8 mouse cellular contexts compared by ENCODE assay signal in the genomic region with DNA sequence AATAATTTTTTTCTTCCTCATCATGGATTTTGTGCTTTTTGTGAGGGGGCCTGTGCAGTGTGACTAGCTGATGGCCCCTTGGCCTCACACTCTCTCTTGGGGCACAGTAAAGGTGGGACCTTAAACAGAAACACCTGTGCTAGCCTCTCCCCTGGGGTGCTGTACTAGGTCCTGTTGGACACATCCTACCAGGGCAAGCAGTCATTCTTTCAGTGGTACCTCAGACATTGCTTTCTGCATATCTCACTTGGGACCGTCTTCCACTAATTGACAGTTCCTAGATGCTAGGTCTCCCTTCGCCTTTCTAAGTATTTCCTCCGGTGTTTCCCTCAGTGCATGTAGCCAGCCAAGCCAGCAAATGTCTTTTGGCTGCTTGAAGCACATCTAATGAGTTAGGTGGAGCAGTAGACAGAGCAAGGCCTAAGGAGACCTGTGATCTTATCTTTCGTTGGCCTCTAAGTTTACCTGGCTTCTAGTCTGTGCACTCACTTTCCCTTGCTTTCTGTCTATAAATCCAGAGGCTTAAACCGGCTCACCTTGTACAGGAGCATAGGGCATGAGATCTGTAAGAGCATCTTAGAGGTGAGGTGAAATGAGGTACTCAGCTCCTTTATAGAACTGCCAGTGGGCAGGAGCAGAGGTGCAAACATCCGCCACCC. TPM values are rescaled to one million over a fixed set of nuclear protein-coding genes. Genes with fewer than 3 reads are reported as not detected.
A peak's percentile ranks its signal among the peaks of the same experiment; 100 is the strongest.
DNase-seq lines count a peak whose midpoint lies in the region; ATAC-seq and TF ChIP-seq lines count a peak whose summit lies in the region.

No protein-coding gene starts in this region.

- H3K27ac ChIP-seq in heart, embryonic 12.5 days (ENCODE audit: poor library complexity, severe bottlenecking) = no peak overlapping the region
- peak overlapping the region; percentile 8; the same call in 1 of the 2 replicates for H3K27ac ChIP-seq in spleen, adult 2 months (ENCODE audit: insufficient read depth, low read length)
- no peak overlapping the region for H3K27ac ChIP-seq in hindbrain, embryonic 16.5 days (ENCODE audit: low read depth, low read length)
- peak overlapping the region; percentile 85 for H3K27ac ChIP-seq in small intestine, adult 2 months (ENCODE audit: insufficient read depth, low read depth, low read length)

- H3K4me3 ChIP-seq in heart, embryonic 12.5 days = peak overlapping the region; percentile 67; the same call in 1 of the 2 replicates
- H3K4me3 ChIP-seq in spleen, adult 2 months (ENCODE audit: extremely low read depth, insufficient read depth, insufficient read length) = no peak overlapping the region
- H3K4me3 ChIP-seq in hindbrain, embryonic 16.5 days (ENCODE audit: low read length) = no peak overlapping the region
- H3K4me3 ChIP-seq in small intestine, adult 2 months (ENCODE audit: low read depth, low read length) = peak overlapping the region; percentile 46

- no peak for TF ChIP-seq POLR2A in spleen, adult 2 months (IDR thresholded peaks at IDR 0.05; ENCODE audit: low read depth, low read length)
- no peak for TF ChIP-seq POLR2A in small intestine, adult 2 months (IDR thresholded peaks at IDR 0.05; ENCODE audit: low read depth, low read length)

- 84% methylated on average over 6 of the region's 6 CpGs for WGBS in heart, embryonic 12.5 days
- WGBS in spleen, adult 2 months = 83% methylated on average over 6 of the region's 6 CpGs
- 96% methylated on average over 6 of the region's 6 CpGs for WGBS in hindbrain, embryonic 16.5 days
- 56% methylated on average over 6 of the region's 6 CpGs for WGBS in small intestine, adult 2 months

- DNase-seq in heart, adult 8-10 months (ENCODE audit: low spot score) = no peak
- no peak for DNase-seq in spleen, adult 2 months (ENCODE audit: low read depth in 1 of 2, low spot score in 2 of 2)
- DNase-seq in spleen, adult 12 weeks (ENCODE audit: low spot score) = no peak
- DNase-seq in frontal cortex, postnatal 14 days (ENCODE audit: low spot score in 2 of 2) = no peak
- no peak for DNase-seq in layer of hippocampus, adult 18-20 months (ENCODE audit: low spot score in 2 of 2)

- no peak overlapping the region for H3K9ac ChIP-seq in heart, embryonic 12.5 days
- no peak overlapping the region; the same call in none of the 2 replicates for H3K9ac ChIP-seq in hindbrain, embryonic 16.5 days (ENCODE audit: low read depth, low read length)

- no peaks in the 10 kb centered on the region for H3K9me3 ChIP-seq in heart, embryonic 12.5 days (replicated peaks)
- H3K9me3 ChIP-seq in hindbrain, embryonic 16.5 days (ENCODE audit: control insufficient read depth, low read length) = no peaks in the 10 kb centered on the region

- TF ChIP-seq CTCF in spleen, adult 2 months (IDR thresholded peaks at IDR 0.05; ENCODE audit: extremely low read depth, insufficient read depth, insufficient read length, insufficient replicate concordance) = no peak
- no peak for TF ChIP-seq CTCF in small intestine, adult 2 months (IDR thresholded peaks at IDR 0.05; ENCODE audit: extremely low read depth, insufficient read length, insufficient replicate concordance, low read depth, low read length)

- H3K4me2 ChIP-seq in heart, embryonic 12.5 days = peak overlapping the region; percentile 85
- H3K4me2 ChIP-seq in hindbrain, embryonic 16.5 days (ENCODE audit: low read length) = peak overlapping the region; percentile 76

- no peaks in the 10 kb centered on the region for H3K27me3 ChIP-seq in heart, embryonic 12.5 days (replicated peaks)
- no peaks in the 10 kb centered on the region for H3K27me3 ChIP-seq in spleen, adult 2 months (ENCODE audit: control insufficient read depth, insufficient read depth, low read length)
- no peaks in the 10 kb centered on the region for H3K27me3 ChIP-seq in hindbrain, embryonic 16.5 days (replicated peaks; ENCODE audit: control insufficient read depth, insufficient read depth, low read length)
- H3K27me3 ChIP-seq in small intestine, adult 2 months (ENCODE audit: control insufficient read depth, insufficient read depth, low read length) = no peaks in the 10 kb centered on the region

- ATAC-seq in heart, embryonic 12.5 days (ENCODE audit: insufficient number of reproducible peaks, low FRiP score) = no peak
- ATAC-seq in hindbrain, embryonic 16.5 days = no peak

- peaks cover 18% of the 10 kb centered on the region for H3K36me3 ChIP-seq in heart, embryonic 12.5 days
- peaks cover 3% of the 10 kb centered on the region; the same call in 1 of the 2 replicates for H3K36me3 ChIP-seq in spleen, adult 2 months (ENCODE audit: control insufficient read depth, insufficient read depth, low read length)
- H3K36me3 ChIP-seq in hindbrain, embryonic 16.5 days (ENCODE audit: control insufficient read depth, insufficient read depth, low read length) = 0 out of 2 replicates have a peak, but pooled peaks cover 2% of the 10 kb centered on the region
- H3K36me3 ChIP-seq in small intestine, adult 2 months (ENCODE audit: control insufficient read depth, insufficient read depth, low read length) = peaks cover 16% of the 10 kb centered on the region

- peaks cover 34% of the 10 kb centered on the region for H3K4me1 ChIP-seq in heart, embryonic 12.5 days (replicated peaks)
- H3K4me1 ChIP-seq in spleen, adult 2 months (ENCODE audit: control insufficient read depth, insufficient read depth, insufficient read length) = peaks cover 8% of the 10 kb centered on the region; the same call in 1 of the 2 replicates
- peaks cover 14% of the 10 kb centered on the region for H3K4me1 ChIP-seq in hindbrain, embryonic 16.5 days (ENCODE audit: control insufficient read depth, insufficient read depth, low read depth, low read length)
- peaks cover 17% of the 10 kb centered on the region for H3K4me1 ChIP-seq in small intestine, adult 2 months (ENCODE audit: control insufficient read depth, insufficient read depth, insufficient read length, low read length)

RNA-seq across cellular contexts. Expression of a gene that starts 1.4 kb away (rescaled TPM):
- 6.6 TPM in 2 replicates for polyA plus RNA-seq in heart, embryonic 12.5 days (2016; fragmentation: Nextera tagmentation; extraction: Ambion mirVana)
- 10 to 100 TPM; 23.0 to 29.5 (median 24.5) TPM for total RNA-seq in heart, adult 8-10 months (2022)
- 21.9 and 23.0 TPM in 2 replicates for polyA plus RNA-seq in spleen, adult 2 months (2012; rRNA removed)
- polyA plus RNA-seq in hindbrain, embryonic 16.5 days (2015; fragmentation: Nextera tagmentation; extraction: Ambion mirVana) = 4.5 and 6.1 TPM in 2 replicates
- polyA plus RNA-seq in small intestine, adult 2 months (2012; rRNA removed) = 57.0 and 73.1 TPM in 2 replicates
- 10 to 100 TPM; 14.1 to 15.6 TPM for total RNA-seq in layer of hippocampus, adult 18-20 months (2021)

Comparison
In these comparisons a context has a peak if more than half of its experiments do, and no peak if none do; other contexts are left out.
1. H3K27ac ChIP-seq: peak in spleen, adult 2 months (single experiment) and small intestine, adult 2 months (single experiment); none in heart, embryonic 12.5 days (single experiment) and hindbrain, embryonic 16.5 days (single experiment).
2. H3K4me3 ChIP-seq: peak in heart, embryonic 12.5 days (single experiment) and small intestine, adult 2 months (single experiment); none in spleen, adult 2 months (single experiment) and hindbrain, embryonic 16.5 days (single experiment).